Mouse (Mus musculus): ENCODE measurements around the gene Cpxm1.
A peak's percentile ranks its signal among the peaks of the same experiment; 100 is the strongest.

Cpxm1 gene

DNA sequence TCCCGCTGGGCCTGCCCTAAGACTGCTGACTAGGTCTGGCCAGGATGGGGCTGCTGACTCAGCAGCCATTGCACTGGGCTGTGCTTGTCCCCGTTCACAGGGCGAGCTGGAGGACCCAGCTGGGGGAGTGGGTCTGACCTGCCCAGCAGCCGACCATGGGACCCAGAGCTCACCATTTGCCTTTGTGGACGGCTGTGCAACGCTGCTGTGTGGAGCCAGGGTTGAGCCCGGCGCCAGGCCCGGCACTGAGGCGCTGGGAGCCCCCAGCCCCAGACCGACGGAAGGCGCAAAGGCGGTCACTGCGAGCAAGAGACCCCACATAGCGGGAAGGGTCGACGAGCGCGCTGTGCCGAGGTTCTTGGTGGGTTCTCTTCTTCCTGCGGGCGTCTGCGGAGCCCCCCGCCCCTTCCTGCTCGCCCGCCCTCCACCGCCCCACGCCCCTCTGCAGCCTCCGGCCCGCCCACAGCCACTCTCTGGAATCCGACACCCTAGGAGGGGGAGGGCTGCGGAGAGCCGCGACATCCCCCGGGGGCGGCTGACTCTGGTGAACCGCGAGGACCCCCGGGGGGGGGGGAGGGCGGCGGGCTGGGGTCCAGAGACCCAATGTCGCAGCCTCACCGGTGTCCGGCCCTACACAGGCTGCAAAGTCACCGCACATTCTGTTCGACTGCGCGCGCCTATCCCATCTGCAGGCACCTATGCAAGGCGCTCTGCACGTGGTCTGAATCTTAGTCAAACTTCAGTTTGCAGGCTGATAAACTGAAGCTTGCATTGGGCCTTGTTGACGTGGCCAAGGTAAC, at the start of gene Cpxm1:
Gene Cpxm1 (minus strand): TSS at position 389 of the 800 bp plus-strand sequence.
- no peak for DNase-seq (ENCODE audit: low read depth)

GRCm38 (mm10) chr2:130442162-130442561, 44.8 kb upstream of the Cpxm1 start:
- no peak for DNase-seq (ENCODE audit: low read depth)

GRCm38 (mm10) chr2:130439840-130440480, 42.6 kb upstream of the Cpxm1 start:
- no peak for DNase-seq (ENCODE audit: low read depth)

GRCm38 (mm10) chr2:130438861-130439260, 41.5 kb upstream of the Cpxm1 start:
- no peak for DNase-seq (ENCODE audit: low read depth)

GRCm38 (mm10) chr2:130436769-130437168, 39.4 kb upstream of the Cpxm1 start:
- no peak for DNase-seq (ENCODE audit: low read depth)

GRCm38 (mm10) chr2:130433152-130433551, 35.8 kb upstream of the Cpxm1 start:
- peak; percentile 79 for DNase-seq (ENCODE audit: low read depth)

GRCm38 (mm10) chr2:130432157-130432556, 34.8 kb upstream of the Cpxm1 start:
- no peak for DNase-seq (ENCODE audit: low read depth)

DNA sequence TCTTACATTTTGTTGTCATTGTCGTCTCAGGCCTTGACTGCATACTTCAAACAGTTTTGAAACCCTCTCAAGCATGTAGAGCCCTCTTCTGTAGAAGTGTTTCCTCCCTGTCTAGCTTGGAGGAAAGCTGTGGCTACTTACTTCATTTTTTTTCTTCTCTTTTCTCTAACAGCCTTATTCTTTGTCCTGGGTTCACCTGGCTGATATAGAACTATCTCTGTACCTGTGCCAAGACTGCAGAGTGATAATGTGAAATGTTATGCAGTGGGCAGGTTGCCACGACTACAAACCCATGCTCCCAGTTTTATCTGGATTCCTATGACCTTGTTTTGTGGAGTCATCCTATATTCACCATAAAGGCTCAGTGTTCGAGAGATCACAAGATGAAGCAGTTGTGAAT, 33.1 kb upstream of the Cpxm1 start:
- no peak for DNase-seq (ENCODE audit: low read depth)

- no peak for DNase-seq (ENCODE audit: low read depth)
Measured at GRCm38 (mm10) chr2:130429851-130430250, 32.5 kb upstream of the Cpxm1 start.

- peak; percentile 76 for DNase-seq (ENCODE audit: low read depth)
Measured at GRCm38 (mm10) chr2:130425112-130425511, 27.7 kb upstream of the Cpxm1 start.

DNA sequence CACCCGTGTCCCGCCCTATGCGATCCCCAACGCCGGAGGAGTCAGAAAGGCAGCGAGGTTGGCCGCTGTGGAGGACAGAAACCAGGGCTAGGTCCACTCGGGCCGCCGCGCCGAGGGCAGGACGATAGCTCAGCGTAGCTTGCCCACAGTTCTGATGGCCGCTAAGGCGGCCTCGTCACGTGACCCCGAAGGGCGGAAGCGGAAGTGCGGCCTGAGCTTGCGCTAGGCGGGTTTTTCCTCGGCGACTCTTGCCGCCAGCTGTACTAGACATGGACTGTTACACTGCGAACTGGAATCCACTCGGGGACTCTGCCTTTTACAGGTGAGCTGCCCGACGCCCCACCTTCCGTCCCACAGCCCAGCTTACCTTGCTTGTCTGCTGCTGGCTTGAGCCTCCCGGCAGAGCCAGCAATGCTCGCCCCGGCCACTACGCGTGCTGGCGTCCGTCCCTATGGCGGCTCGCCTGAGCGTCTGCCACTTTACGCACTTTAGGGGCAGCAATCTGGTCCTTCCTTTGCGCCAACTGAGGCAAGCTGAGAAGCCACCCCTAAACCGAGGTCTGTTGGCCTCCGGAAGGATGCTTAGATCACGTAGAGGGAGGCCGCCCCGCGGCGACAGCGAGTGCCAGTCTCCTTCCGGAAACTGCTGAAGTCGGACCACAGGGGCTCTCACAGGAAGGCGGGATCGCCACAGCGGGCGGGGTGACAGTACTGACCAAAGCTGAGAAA, 26.9 kb upstream of the Cpxm1 start, which contains the start of the genes Vps16 and Pced1a:
Gene Vps16 (plus strand): TSS at position 214 of the 728 bp plus-strand sequence.
Gene Pced1a (minus strand): TSS at position 576 of the 728 bp plus-strand sequence.
- DNase-seq (ENCODE audit: low read depth): peak; percentile 93

DNA sequence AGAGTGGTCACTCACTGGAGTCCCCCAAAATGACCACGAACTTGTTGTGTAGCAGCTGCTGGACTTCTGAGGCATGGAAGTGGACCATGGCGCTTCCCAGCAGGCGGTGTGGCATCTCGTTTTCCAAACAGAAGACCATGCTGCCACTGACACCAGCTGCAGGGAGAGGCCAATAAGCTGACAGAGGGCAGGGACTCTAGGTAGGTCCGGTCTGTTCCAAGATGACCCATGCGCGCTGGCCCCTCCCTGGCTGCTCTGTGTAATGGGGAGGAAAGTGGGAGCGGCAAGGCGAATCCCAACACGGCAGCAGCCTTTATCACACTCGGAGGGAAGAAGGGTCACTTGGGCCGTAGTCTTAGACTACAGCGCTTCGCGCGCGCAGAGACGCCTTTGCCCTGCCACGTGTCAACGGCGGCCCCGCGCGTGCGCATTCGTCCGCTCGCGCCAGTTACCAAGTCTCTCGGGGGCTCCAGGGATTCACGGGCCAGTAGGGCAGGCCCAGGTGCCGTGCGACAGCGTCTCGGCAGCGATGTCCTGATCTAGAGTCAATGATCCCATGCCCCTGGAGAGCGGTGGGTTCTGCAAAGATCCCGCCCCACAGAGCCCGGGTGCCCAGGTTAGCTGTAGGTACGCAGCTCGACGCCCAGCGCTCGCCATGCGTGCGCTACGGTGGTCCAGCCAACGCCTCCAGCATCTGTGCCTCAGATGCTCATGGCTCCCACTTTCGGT, 26.2 kb upstream of the Cpxm1 start:
- DNase-seq (ENCODE audit: low read depth): peak; percentile 71

DNA sequence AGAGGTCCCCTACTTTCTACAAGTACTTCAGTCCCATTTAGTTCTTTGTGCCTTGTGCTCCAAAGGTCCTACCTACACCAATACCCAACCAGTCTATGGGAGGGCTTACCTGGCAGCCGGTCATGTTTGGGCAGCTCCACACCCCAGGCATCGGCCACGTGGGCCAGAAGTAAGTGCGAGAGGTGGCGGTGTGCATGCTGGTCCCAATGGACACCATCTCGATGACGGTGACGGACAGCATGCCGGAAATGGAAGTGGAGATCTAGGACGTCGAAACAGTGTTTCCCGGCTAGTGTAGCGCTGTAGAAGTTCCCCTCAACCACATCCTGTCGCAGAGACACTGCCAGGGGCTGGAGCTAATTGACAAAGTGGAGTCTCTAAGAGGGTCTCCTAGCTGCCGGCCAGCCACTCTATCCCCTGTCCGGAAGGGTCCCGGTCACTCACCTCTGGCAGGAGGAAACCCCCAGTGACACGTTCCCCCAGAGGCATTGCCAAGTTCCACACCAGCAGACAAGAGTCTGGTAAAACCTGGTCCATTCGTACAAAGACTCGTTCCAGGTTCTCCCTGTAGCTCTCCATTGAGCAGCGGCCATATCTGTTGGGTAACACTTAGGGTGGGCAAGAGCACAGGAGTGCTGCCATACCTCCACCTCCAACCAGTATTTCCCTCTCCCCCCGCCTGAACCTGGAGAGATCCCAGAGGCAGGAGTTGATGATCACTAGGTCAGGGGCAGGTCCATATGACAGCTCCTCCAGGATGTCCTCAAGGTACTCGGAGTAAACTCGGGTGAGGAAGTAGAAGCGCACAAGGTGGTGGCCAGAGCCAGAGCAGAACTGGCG, 24.6 kb upstream of the Cpxm1 start:
- DNase-seq (ENCODE audit: low read depth): no peak

GRCm38 (mm10) chr2:130414094-130414856, 16.9 kb upstream of the Cpxm1 start:
- DNase-seq (ENCODE audit: low read depth): peak; percentile 57

- DNase-seq (ENCODE audit: low read depth): no peak
Measured at GRCm38 (mm10) chr2:130412775-130413174, 15.4 kb upstream of the Cpxm1 start.

DNA sequence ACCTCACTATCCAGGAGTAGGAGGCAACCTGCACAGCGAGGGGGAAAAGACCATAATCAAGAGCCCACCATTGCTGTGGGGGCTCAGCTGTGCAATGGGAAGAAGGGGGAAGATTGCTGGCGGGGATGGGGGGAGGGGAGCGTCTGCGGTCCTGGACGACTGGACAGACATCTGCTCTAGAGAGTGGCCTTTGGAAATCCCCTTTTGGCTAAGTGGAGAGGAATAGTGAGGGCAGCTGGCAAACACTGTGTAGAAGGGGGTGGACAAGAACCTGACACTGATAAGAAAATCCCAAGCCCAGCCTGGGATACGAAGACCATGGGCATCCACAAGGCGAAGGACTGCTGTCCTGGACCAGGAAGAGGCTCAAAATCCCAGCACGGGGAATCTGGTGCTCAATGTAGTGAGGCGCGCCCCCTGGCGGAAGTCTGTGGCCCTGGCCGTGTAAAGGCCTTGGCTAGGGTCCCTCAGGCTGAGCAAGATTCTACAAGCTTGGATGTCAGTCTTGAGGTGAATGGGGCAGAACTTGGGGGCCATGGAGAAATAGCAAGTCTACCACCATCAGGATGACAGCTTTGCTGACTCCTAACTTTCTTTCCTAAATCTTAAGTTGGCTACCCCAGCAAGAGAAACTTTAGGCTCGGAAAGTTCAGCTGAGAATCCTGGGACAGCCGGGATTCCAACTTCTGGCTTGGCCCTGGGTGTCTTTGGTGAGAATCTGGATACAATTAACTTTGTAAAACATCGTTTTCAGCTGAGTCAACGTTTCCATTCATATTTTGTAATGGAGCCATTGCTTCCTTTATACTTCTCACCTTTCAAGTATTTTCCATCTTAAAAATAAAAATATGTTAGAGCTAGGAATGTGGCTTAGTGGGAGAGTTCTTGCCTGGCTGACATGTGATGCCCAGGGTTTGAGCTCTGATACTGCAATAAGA, 14.5 kb upstream of the Cpxm1 start:
- DNase-seq (ENCODE audit: low read depth): peak; percentile 62

DNA sequence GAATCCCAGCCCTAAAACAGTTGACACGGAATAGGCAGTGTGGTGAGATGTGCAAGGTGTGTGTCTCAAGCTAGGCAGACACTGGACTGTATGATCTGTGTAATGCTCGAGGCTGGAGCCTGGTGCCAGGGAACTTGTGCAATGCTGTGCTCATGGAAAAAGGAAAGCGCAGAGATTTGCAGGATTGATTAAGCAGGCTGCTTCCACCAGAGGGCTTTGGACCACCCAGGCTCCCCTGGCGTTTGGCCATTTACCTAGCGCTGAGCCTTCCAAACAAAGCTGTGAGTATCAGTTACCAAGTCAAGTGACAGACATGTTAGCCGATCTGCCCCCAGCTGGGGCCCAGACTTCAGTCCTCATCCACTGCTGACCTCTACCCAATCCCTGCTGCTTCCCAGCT, 10.8 kb upstream of the Cpxm1 start:
- DNase-seq (ENCODE audit: low read depth): no peak

GRCm38 (mm10) chr2:130406178-130406577, 8.8 kb upstream of the Cpxm1 start, which contains the start of gene Tmem239:
Gene Tmem239, plus strand, starts transcription at chr2:130406478.
- no peak for DNase-seq (ENCODE audit: low read depth)

GRCm38 (mm10) chr2:130404939-130405338, 7.6 kb upstream of the Cpxm1 start, which contains the start of the genes Gm28372 and 1700020A23Rik:
Gene Gm28372, plus strand, starts transcription at chr2:130405239.
Gene 1700020A23Rik, plus strand, starts transcription at chr2:130405259.
- no peak for DNase-seq (ENCODE audit: low read depth)
